Mouse (Mus musculus) heart, postnatal 0 days (tissue): Measurements from ENCODE around the gene Prss23. TPM values are rescaled to one million over a fixed set of nuclear protein-coding genes. Genes with fewer than 3 reads are reported as not detected.
A peak's percentile ranks its signal among the peaks of the same experiment; 100 is the strongest.

ENCODE experiments used
- ATAC-seq: fragments of 200-750 bp; cut with Nextera tagmentation; 2 replicates; pipeline ENCODE4 v1.8.0; 2017; ENCODE audit warnings: low read depth, moderate number of reproducible peaks, moderate library complexity; ENCODE audit not compliant: insufficient read depth
- DNase-seq: peaks from one replicate; pipeline ENCODE4 v3.0.0-alpha.2; 2016; ENCODE audit warnings: low spot score
- H3K27ac ChIP-seq: fragments of 300-500 bp; sonication (generic); 2 replicates; pipeline ENCODE4 v1.5.1; 2014; ENCODE audit warnings: low read depth, mild to moderate bottlenecking
- H3K27me3 ChIP-seq: fragments of 300-500 bp; sonication (generic); 2 replicates; pipeline ENCODE4 v1.6.1; 2014; ENCODE audit warnings: low read length, mixed read lengths; ENCODE audit not compliant: control insufficient read depth, insufficient read depth
- H3K36me3 ChIP-seq: fragments of 300-500 bp; sonication (generic); replicated peaks from 2 replicates; pipeline ENCODE4 v1.6.1; 2014; ENCODE audit warnings: low read length, mixed read lengths; ENCODE audit not compliant: control insufficient read depth, insufficient read depth
- H3K4me1 ChIP-seq: fragments of 300-500 bp; sonication (generic); 2 replicates; pipeline ENCODE4 v1.6.1; 2014; ENCODE audit warnings: antibody characterized with exemption; ENCODE audit not compliant: control insufficient read depth, insufficient read depth
- H3K4me2 ChIP-seq: fragments of 300-500 bp; sonication (generic); 2 replicates; pipeline ENCODE4 v1.6.1; 2014; ENCODE audit warnings: low read depth, mild to moderate bottlenecking, low read length, moderate library complexity
- H3K4me3 ChIP-seq: fragments of 300-500 bp; sonication (generic); 2 replicates; pipeline ENCODE4 v1.5.1; 2014; ENCODE audit warnings: low read depth, low read length
- H3K9ac ChIP-seq: fragments of 300-500 bp; sonication (generic); replicated peaks from 2 replicates; pipeline ENCODE4 v1.6.1; 2014; ENCODE audit warnings: low read depth, low read length, mixed read lengths
- H3K9me3 ChIP-seq: fragments of 300-500 bp; sonication (generic); replicated peaks from 2 replicates; pipeline ENCODE4 v1.6.1; 2016; ENCODE audit warnings: low read length; ENCODE audit not compliant: control insufficient read depth
- CTCF ChIP-seq: IDR thresholded peaks from 2 replicates; pipeline ENCODE4 v1.5.1; 2016; ENCODE audit warnings: antibody characterized with exemption, control low read depth, low read depth
- EP300 ChIP-seq: IDR thresholded peaks from 2 replicates; pipeline ENCODE4 v1.6.1; 2016; ENCODE audit warnings: antibody characterized with exemption, low read depth
- WGBS: fragments of 180-500 bp; shearing (Covaris S2); extraction: QIAGEN DNeasy Blood & Tissue Kit; methylation state at CpG from one replicate; pipeline ENCODE4 v1.1.7; 2014; 5-methylcytosine and 5-hydroxymethylcytosine counted together
- polyA plus RNA-seq: library from polyadenylated mRNA; unstranded; fragments of >200 nt; fragmentation: Nextera tagmentation; extraction: Ambion mirVana; gene quantifications from 2 replicates; pipeline ENCODE4 v1.2.1, GENCODE M21; 2015
- total RNA-seq: library from RNA; depleted of rRNA; stranded (reverse); fragments of >200 nt; gene quantifications from 2 replicates; pipeline ENCODE4 v1.2.3, GENCODE M21; 2014; ENCODE audit warnings: low replicate concordance

The Prss23 gene
- total and polyA plus RNA-seq, 2 experiments from 2014 or later, result 22.9 to 25.3 TPM

DNA sequence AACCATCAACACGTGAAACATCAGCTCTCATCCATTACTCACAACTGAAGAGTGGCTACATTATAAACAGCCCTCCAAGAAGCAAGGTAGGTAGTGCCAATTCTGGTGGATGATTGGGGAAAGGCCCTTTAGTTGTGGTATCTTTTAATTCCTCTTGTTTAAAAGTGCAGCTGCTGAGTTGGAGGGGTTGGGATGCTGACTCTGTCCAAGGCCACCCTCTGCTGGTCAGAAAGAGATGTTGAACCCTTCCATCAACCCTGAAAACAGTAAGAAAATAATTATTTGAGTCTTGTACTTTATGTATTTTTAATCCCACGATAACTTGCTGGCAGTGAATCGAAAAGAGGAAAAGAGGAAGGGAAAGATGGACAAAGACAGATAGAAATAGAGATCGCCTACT lies 53.5 kb downstream of the Prss23 start:
- H3K9me3 ChIP-seq, result no peaks in the 10 kb centered on the region
- 20% methylated on average over 4 of the region's 4 CpGs for WGBS

DNA sequence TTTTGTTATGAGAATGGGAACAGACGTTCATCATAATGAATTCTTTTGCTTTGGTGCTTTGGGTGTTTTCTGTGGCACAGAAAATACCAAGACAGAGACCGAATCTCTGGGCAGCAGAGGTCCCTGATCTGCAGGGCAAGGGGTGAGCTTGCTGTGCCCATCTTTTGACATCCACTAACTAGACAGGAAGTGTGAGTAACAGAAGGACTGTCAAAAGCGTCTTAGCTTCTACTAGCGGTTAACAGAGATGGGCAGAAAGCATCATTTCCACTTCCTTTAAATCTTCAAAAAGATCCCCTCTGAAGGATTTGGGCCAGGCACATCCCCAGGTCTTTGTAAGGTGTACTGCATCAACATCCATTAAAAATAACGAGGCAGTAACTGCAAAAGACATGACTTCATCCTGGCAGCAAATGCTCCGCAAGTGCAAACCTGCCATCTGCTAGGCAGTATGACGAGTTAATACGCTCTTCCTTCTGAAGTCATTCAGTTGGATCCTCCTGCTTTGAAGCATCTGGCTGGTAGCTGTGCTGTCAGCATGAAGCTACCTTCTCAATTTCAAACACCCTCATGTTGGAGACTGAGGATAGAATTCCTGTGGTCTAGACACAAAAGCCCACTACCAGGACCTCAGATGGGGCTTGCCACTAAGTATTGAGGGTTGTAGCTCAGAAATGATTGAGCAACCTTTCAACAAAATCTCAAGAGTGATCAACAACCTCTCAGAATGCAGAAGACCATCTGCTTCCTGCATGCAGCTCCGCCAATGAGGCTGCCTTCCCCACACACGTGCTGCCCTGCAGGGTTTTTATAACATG lies 63.0 kb downstream of the Prss23 start:
- DNase-seq (no peak), ATAC-seq (no peak)
- Histone ChIP-seq H3K9ac (no peak overlapping the region), H3K4me2 (no peak overlapping the region), H3K36me3 (no peaks in the 10 kb centered on the region), H3K27ac (no peak overlapping the region), H3K4me1 (peaks cover 17% of the 10 kb centered on the region; the same call in 1 of the 2 replicates), H3K27me3 (no peaks in the 10 kb centered on the region), H3K9me3 (no peaks in the 10 kb centered on the region), H3K4me3 (no peak overlapping the region)
- TF ChIP-seq CTCF (no peak), EP300 (no peak)
- 79% methylated on average over 10 of the region's 10 CpGs for WGBS

More for the DNA sequence above, 53.5 kb downstream of the Prss23 start:
- H3K4me2 ChIP-seq, result no peak overlapping the region
- DNase-seq (peak; percentile 79), ATAC-seq (peak; percentile 63; the same call in 1 of the 2 replicates)
- no peak overlapping the region for H3K9ac ChIP-seq
- 0 out of 2 replicates have a peak, but pooled peaks cover 6% of the 10 kb centered on the region for H3K27me3 ChIP-seq
- H3K4me3 ChIP-seq, result no peak overlapping the region
- H3K27ac ChIP-seq, result no peak overlapping the region
- no peaks in the 10 kb centered on the region for H3K36me3 ChIP-seq
- peaks cover 11% of the 10 kb centered on the region; the same call in 1 of the 2 replicates for H3K4me1 ChIP-seq
- no peak for TF ChIP-seq EP300
- peak; percentile 85 for TF ChIP-seq CTCF

DNA sequence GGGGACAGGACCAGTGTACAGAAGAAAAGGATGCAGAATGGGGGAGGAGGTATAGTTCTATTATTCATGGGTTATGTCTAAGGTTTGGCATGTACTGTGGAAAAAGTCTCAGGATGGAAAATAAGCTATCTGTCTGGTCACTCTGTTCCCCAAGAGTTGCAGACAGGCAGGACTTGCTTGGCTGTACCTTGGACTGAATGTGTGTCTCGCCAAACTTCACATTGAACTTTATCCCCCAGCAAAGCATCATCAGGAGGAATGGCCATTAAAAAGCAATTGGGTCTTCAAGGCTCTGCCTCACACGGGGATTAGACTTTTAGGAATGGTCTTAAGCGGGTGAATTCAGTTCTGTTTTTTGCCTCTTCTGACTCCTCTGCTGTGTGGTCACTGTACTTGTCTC lies 63.7 kb downstream of the Prss23 start:
- TF ChIP-seq EP300 (no peak), CTCF (no peak)
- H3K9ac ChIP-seq, result no peak overlapping the region
- WGBS, result 76% methylated on average over 3 of the region's 3 CpGs
- H3K4me3 ChIP-seq, result no peak overlapping the region
- DNase-seq (no peak), ATAC-seq (no peak)
- H3K27ac ChIP-seq, result no peak overlapping the region
- no peaks in the 10 kb centered on the region for H3K27me3 ChIP-seq
- no peaks in the 10 kb centered on the region for H3K36me3 ChIP-seq
- H3K4me2 ChIP-seq, result no peak overlapping the region
- H3K9me3 ChIP-seq, result no peaks in the 10 kb centered on the region
- peaks cover 17% of the 10 kb centered on the region; the same call in 1 of the 2 replicates for H3K4me1 ChIP-seq

- Histone ChIP-seq H3K4me2 (no peak overlapping the region), H3K4me3 (no peak overlapping the region), H3K9me3 (no peaks in the 10 kb centered on the region), H3K36me3 (no peaks in the 10 kb centered on the region), H3K4me1 (peaks cover 17% of the 10 kb centered on the region; the same call in 1 of the 2 replicates), H3K27me3 (no peaks in the 10 kb centered on the region), H3K9ac (no peak overlapping the region), H3K27ac (no peak overlapping the region)
- TF ChIP-seq EP300 (no peak), CTCF (no peak)
- DNase-seq (no peak), ATAC-seq (no peak)
- 90% methylated on average over 5 of the region's 5 CpGs for WGBS
Measured at GRCm38 (mm10) chr7:89462646-89463207, 64.3 kb downstream of the Prss23 start.

- peak; percentile 85 for ATAC-seq
- 16% methylated on average over 3 of the region's 3 CpGs for WGBS
- Histone ChIP-seq H3K36me3 (no peaks in the 10 kb centered on the region), H3K4me3 (no peak overlapping the region), H3K4me1 (peaks cover 17% of the 10 kb centered on the region; the same call in 1 of the 2 replicates), H3K9ac (no peak overlapping the region), H3K4me2 (no peak overlapping the region), H3K9me3 (no peaks in the 10 kb centered on the region), H3K27ac (peak overlapping the region; percentile 54), H3K27me3 (no peaks in the 10 kb centered on the region)
- DNase-seq, result peak; percentile 52
- TF ChIP-seq EP300 (no peak; the same call in 1 of the 2 replicates), CTCF (no peak)
Measured at GRCm38 (mm10) chr7:89461351-89461750, 65.6 kb downstream of the Prss23 start.
